Mouse (Mus musculus) heart, adult 8-10 months (tissue): ENCODE results near the gene Lcn10. TPM values are rescaled to one million over a fixed set of nuclear protein-coding genes. Genes with fewer than 3 reads are reported as not detected.
"Not testable (repeated sequence)": the region's sequence is repeated elsewhere in the genome, so short reads cannot be mapped to it uniquely, and the experiment has no call there.

Experiments used
- DNase-seq: peaks from one replicate; pipeline ENCODE4 v3.0.0; 2022; ENCODE audit warnings: low spot score
- total RNA-seq, 4 experiments: library from RNA; stranded (reverse); gene quantifications; 2 replicates each; pipeline ENCODE4 v1.2.4; 2022

Gene Lcn10
- total RNA-seq, result not detected

- DNase-seq, result no peak
Observed at GRCm38 (mm10) chr2:25682426-25682825, at the start of gene Lcn10. Gene Lcn10 (plus strand): TSS chr2:25682726.

GRCm38 (mm10) chr2:25633616-25634015, 48.9 kb upstream of the Lcn10 start:
- DNase-seq, result no peak

- no peak for DNase-seq
Observed at GRCm38 (mm10) chr2:25634046-25634445, 48.5 kb upstream of the Lcn10 start.

GRCm38 (mm10) chr2:25639890-25640289, 42.6 kb upstream of the Lcn10 start:
- no peak for DNase-seq

GRCm38 (mm10) chr2:25652902-25653301, 29.6 kb upstream of the Lcn10 start, which contains the start of gene Lcn8:
Gene Lcn8 (plus strand): TSS chr2:25653120.
- DNase-seq, result no peak

DNA sequence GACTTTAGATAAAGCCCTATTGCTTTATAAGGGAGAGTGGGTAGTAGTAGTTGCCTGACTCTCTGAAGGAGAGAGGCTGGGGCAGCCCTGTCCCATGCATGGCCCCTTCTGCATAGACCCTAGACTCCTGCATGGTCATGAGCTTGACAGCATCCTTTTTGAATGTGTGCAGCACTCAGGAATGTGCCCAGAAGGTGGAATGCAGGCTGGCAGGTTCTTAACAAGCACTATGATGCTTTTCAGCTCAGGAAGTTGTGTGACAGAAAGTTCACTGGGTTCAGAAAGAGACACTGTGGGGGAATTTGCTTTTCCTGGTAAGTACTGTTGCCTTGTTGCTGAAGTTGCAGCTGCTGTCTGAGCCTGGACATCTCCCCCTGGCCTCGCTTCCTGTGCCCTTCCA, 28.0 kb upstream of the Lcn10 start:
- DNase-seq, result no peak

DNA sequence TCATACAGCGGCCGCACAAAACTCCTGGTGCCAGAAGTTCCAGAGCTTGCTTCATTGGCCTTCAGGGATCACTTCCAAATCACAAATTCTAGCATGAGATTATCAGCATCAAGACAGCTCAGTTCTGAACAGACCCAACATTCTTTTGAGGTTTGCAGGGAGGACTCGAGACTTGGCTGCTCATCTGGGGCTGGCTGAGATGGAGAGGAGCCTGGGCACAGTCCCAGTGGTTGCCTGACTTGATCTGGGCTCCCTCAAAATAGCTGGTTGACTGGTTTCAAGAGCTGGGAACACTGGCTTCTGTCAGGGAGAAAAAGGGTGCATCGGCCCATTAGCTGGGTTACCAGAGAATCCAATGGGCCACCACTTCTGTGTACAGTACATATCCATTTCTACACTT, 25.8 kb upstream of the Lcn10 start:
- peak; percentile 37 for DNase-seq

DNA sequence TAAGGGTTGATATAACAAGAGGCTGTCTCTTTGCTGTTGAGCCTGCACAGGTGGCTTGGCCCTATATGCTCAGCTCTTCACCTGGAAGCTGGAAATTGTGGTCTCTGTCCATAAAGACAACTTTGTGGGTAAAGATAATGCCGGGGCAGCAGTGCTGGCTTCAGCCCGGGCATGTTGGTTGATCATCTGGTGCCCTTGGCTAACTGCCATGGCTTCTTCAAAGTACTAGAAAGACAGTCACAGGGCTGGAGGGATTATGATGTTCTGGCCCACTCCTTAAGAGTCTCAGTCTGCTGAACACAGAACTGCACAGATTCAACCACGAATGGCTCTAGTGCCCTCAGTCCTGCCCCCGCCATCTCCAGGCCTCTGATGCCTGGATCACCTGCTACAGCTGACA, 25.3 kb upstream of the Lcn10 start:
- DNase-seq, result no peak

DNA sequence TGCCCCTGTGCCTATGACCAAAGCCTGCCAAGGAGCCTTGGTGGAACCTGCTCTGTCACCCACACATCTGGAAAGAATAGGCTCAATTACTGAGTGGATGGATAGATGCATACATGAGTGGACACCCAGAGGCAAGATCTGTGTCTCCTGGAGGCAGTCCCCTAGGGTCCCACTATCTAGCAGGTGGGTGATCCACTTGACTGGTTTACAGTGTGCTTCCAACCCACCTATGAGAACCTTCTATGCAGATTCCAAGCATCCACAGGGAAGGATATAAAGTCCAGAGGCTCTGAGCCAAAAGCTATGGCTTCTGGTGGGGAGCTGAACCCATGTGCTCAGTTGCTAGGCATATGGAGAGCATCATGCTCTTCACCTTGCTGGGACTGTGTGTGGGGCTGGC, 24.9 kb upstream of the Lcn10 start, which contains the start of gene Lcn5:
Lcn5 (plus strand) TSS at position 301 of the 400 bp plus-strand sequence.
- no peak for DNase-seq

DNA sequence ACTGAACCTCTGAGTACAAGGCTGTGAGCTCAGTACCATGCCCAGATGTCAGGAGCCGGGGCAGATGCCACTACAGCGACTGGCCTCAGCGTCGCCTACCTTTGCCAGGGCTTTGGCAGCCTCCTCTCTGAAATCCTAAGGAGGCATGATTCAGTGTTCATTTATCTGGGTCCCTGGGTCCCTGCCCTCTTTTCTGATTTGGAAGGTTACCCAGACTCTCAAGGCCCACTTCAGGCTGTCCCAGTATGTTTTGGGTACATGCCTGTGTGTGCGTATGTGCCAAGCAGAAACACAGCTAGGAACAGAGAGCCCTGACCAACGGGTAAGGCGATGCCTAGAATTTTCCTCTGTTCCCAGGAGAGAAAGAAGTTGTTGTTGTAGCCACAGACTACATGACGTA, 22.2 kb upstream of the Lcn10 start:
- peak; percentile 22 for DNase-seq

DNA sequence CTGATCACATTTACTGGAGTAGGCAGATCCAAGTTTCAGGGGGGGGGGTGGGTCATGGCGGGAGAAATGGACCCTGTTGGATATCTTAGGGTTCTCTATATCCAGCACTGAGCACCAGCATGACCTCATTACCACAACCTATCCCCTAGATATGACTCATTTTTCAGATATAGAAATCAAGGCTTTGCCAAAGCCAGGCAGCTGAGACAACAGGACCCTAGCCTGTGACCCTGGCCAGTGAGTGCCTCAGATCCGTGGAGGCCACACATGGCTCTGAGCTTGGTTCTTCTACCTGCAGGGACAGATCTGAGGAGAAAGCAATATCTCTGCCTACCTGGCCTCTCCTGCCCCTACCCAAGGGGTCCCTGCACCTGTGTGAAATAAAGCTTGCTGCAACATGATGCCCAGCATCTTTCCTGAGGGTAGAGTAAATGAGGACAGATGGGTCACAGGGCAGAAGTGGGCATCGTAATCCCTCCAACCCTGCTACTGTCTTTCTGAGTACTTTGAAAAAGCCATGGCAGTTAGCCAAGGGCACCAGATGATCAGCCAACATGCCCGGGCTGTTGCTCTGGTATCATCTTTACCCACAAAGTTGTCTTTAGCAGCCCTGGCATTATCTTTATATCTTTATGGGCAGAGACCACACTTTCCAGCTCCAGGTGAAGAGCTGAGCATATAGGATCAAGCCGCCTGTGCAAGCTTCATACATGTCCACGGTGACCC, 21.1 kb upstream of the Lcn10 start:
- no peak for DNase-seq

- DNase-seq, result peak; percentile 33
Observed at GRCm38 (mm10) chr2:25663511-25663910, 19.0 kb upstream of the Lcn10 start.

GRCm38 (mm10) chr2:25664125-25664524, 18.4 kb upstream of the Lcn10 start:
- no peak for DNase-seq

- no peak for DNase-seq
Observed at GRCm38 (mm10) chr2:25666516-25666915, 16.0 kb upstream of the Lcn10 start.

DNA sequence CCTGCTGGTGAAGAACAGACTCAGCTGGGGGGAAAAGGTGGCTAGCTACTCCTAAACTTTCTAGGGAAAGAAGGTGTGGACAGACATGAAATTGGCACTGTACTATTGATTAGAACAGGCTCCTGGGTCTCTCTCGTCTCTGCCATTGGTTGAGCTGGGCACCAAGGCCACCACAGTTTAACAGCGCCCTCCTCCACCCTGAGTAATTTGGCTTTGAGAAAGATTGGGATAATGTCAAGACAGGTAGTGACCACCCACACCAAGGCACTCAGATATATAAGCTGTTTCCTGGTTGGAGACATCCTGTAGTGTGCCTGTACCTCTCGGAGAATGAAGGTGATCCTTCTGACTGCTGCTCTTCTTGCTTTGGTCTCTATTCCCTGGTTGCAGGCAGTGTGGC, 6.0 kb upstream of the Lcn10 start, which contains the start of gene Lcn6:
Lcn6 (plus strand) TSS at position 301 of the 400 bp plus-strand sequence.
- DNase-seq, result no peak

GRCm38 (mm10) chr2:25679559-25679958, 3.0 kb upstream of the Lcn10 start:
- no peak for DNase-seq

- DNase-seq, result no peak
Observed at GRCm38 (mm10) chr2:25686941-25687340, 4.4 kb downstream of the Lcn10 start.

DNA sequence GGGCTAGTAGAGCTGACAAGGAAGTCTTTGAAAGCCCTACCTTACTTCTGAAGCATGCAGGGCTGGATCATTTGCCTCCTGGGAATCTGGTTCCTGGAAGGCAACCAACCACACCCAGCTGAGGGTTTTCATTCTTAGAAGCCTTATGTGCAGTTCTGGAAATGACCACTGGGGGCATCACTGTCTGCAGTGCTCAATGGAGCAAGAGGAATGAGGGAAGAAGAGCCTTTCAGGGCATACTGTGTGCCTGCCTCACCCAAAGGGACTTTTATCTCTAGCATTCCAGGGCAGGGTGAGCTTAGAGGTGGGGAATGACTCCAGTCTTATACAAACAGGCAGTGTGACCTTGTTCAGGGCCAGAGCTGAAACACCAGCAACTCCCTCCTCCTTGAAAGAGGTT, 12.1 kb downstream of the Lcn10 start:
- peak; percentile 69 for DNase-seq

DNA sequence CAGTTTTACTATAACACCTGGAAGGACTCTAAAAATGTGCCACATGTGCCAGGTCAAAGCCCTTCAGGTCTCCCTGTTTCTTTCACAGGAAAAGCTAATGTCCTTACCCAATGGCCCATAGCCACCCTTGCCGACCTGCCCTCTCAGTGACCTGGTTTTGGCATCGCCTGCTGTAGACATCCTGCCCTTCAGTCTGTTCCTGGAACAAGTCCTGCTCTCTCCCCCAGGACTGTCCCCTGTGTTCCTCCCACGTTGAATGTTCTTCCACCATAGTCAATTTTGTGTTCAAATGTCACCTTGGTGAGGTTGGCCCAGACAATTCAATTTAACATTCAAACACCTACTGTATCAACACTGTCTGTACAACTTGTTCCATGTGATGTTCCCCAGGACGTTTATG, 14.4 kb downstream of the Lcn10 start:
- DNase-seq, result no peak

DNA sequence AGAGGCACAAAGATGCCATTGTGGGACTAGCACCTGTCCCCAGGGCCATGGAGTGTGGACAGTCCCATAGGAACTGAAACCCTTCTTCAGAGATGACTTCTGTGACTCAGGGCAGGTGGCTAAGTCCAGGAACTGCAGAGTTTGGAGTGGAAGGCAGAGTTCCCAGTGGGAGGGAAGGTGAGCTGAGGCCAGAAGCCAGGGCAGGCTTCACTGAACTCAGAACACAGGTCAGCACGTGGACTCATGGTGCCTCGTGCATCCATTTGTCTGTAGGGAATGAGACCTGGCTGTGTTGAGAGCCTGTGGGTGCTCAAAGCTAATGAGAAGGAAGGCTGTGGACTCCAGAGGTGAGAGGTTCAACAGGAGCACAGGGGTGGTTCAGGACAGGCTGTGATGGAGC, 16.2 kb downstream of the Lcn10 start:
- DNase-seq, result no peak

GRCm38 (mm10) chr2:25699743-25700142, 17.2 kb downstream of the Lcn10 start, which contains the start of gene Obp2a:
Gene Obp2a (plus strand): TSS chr2:25700043.
- not testable (repeated sequence) for DNase-seq

DNA sequence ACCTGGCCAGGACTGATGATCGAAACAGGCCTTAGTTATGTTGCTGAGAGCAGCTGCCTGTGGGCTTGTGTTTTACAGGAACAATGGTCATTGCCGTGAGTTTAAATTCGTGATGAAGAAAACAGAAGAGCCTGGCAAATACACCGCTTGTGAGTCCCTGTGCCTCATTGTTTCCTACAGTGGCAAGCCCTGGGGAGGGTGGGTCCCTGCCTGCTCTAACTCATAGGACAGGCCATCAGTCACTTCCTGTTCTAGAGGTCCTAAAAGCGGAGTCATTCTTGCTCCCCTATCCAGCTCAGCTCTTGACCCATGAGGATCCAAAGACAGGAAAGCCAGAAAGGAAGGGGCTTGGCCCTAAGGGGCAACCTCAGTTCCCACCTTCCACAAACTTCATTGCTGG, 18.5 kb downstream of the Lcn10 start:
- no peak for DNase-seq

DNA sequence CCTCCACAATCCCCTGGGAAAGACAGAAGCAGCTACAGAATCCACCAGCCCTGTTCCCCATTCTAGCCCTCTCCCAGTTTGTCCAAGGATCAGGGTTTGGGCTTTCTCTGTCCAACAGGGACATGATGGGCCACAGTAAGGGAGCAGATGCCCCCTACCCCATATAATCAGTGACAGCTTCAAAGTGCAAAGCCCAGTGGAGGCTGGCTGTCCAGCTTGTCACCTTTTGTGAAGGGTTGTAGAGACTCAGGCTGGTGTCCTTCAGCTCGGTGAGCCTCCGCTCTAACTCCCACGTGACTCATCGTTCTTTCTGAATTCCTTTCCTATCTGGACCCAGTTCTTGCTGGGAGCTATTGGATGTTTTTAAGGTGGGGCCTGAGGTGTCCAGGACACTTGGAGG, 21.2 kb downstream of the Lcn10 start:
- DNase-seq, result no peak
